In the genomic region with DNA sequence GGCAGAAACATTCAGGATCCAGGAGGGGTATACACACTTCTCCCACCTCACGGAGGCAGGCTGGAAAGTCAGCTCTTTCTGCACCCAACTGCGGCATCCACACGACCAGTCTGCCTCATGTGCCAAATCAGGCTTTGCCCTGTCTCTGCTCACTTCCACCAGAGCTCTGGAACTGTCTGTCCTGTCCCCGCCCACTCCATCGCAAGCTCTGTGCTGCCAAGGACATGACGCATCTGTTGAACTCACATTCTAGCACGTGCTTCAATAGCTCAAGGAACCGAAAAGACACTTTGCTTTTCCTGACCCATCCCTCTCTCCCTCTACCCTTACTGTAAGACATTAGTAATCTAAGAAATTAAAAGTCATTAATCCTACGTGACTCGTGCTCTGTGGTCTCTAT, we compare ENCODE assay signal across 16 mouse cellular contexts. TPM values are rescaled to one million over a fixed set of nuclear protein-coding genes. Genes with fewer than 3 reads are reported as not detected.
DNase-seq lines count a peak whose midpoint lies in the region; ATAC-seq and TF ChIP-seq lines count a peak whose summit lies in the region.
"Had no signal": no experiment of that assay in that cellular context is flagged by ENCODE, and none has a peak within 500 bp of the region (broad histone marks: within the 10 kb centered on the region; RNA-seq: fewer than 3 reads in every experiment).

No protein-coding gene starts in this region.

- H3K4me1 ChIP-seq in heart, embryonic 10.5 days: peaks cover 11% of the 10 kb centered on the region; the same call in 1 of the 2 replicates
- peaks cover 63% of the 10 kb centered on the region for H3K4me1 ChIP-seq in E14TG2a.4 (replicated peaks; ENCODE audit: low read depth, low read length)
- H3K4me1 ChIP-seq in lung, postnatal 0 days (ENCODE audit: insufficient read depth, low read depth, low read length): no peaks in the 10 kb centered on the region
- H3K4me1 ChIP-seq in intestine, postnatal 0 days (replicated peaks; ENCODE audit: control insufficient read depth, insufficient read depth, low read length): no peaks in the 10 kb centered on the region
- no peaks in the 10 kb centered on the region for H3K4me1 ChIP-seq in kidney, adult 2 months (ENCODE audit: control insufficient read depth, insufficient read depth, low read length)
- peaks cover 22% of the 10 kb centered on the region for H3K4me1 ChIP-seq in hindbrain, embryonic 13.5 days (replicated peaks)

- peak; percentile 16 to 25 for DNase-seq in heart, postnatal 10 days
- DNase-seq in heart, embryonic 10.5 days (ENCODE audit: low spot score): no peak
- DNase-seq in adrenal gland, postnatal 25 days: peak; percentile 25
- DNase-seq in lung, postnatal 0 days (ENCODE audit: low spot score): peak; percentile 87
- no peak for DNase-seq in kidney, adult 2 months
- DNase-seq: cerebellum, postnatal 14 days; gastrocnemius, postnatal 25 days; thymus, adult 2 months had no signal

- H3K27ac ChIP-seq in heart, embryonic 10.5 days: no peak overlapping the region
- H3K27ac ChIP-seq in lung, postnatal 0 days (ENCODE audit: low read length): no peak overlapping the region
- H3K27ac ChIP-seq in intestine, postnatal 0 days (ENCODE audit: low read depth, low read length): no peak overlapping the region
- no peak overlapping the region for H3K27ac ChIP-seq in kidney, adult 2 months (ENCODE audit: insufficient read depth, low read depth, low read length)
- no peak overlapping the region for H3K27ac ChIP-seq in hindbrain, embryonic 13.5 days
- H3K27ac ChIP-seq: forebrain, embryonic 13.5 days; heart, embryonic 15.5 days; kidney, postnatal 0 days had no signal

- ATAC-seq in lung, postnatal 0 days: peak; percentile 86
- no peak for ATAC-seq in intestine, postnatal 0 days
- no peak for ATAC-seq in hindbrain, embryonic 13.5 days (ENCODE audit: low FRiP score)
- ATAC-seq: forebrain, embryonic 13.5 days had no signal

- TF ChIP-seq EP300 in lung, postnatal 0 days (IDR thresholded peaks at IDR 0.05): peak; percentile 71

- H3K36me3 ChIP-seq in heart, embryonic 10.5 days: no peaks in the 10 kb centered on the region
- H3K36me3 ChIP-seq in E14TG2a.4 (ENCODE audit: insufficient read depth, low read length): peaks cover 63% of the 10 kb centered on the region
- H3K36me3 ChIP-seq in lung, postnatal 0 days (ENCODE audit: insufficient read depth, low read length): no peaks in the 10 kb centered on the region
- no peaks in the 10 kb centered on the region for H3K36me3 ChIP-seq in intestine, postnatal 0 days (ENCODE audit: control insufficient read depth, insufficient read depth)
- no peaks in the 10 kb centered on the region for H3K36me3 ChIP-seq in kidney, adult 2 months (ENCODE audit: control insufficient read depth, insufficient read depth, low read length)
- peaks cover 78% of the 10 kb centered on the region for H3K36me3 ChIP-seq in hindbrain, embryonic 13.5 days
- H3K36me3 ChIP-seq: heart, embryonic 15.5 days had no signal

- no peak overlapping the region for H3K4me2 ChIP-seq in lung, postnatal 0 days (replicated peaks; ENCODE audit: low read depth, low read length)
- no peak overlapping the region for H3K4me2 ChIP-seq in intestine, postnatal 0 days (replicated peaks; ENCODE audit: low read depth)
- H3K4me2 ChIP-seq in hindbrain, embryonic 13.5 days: no peak overlapping the region
- H3K4me2 ChIP-seq: forebrain, embryonic 13.5 days; heart, embryonic 15.5 days had no signal

- no peak for TF ChIP-seq POLR2A in kidney, adult 2 months (IDR thresholded peaks at IDR 0.05; ENCODE audit: low read depth, low read length)

- 64% methylated on average over 10 of the region's 10 CpGs for WGBS in heart, embryonic 10.5 days
- 41% methylated on average over 10 of the region's 10 CpGs for WGBS in lung, postnatal 0 days
- WGBS in intestine, postnatal 0 days: 55% methylated on average over 10 of the region's 10 CpGs
- 69% methylated on average over 10 of the region's 10 CpGs for WGBS in kidney, adult 2 months
- 80% methylated on average over 10 of the region's 10 CpGs for WGBS in hindbrain, embryonic 13.5 days

- no peaks in the 10 kb centered on the region for H3K27me3 ChIP-seq in heart, embryonic 10.5 days (ENCODE audit: insufficient read depth, poor library complexity, severe bottlenecking)
- peaks cover 3% of the 10 kb centered on the region; the same call in 1 of the 2 replicates for H3K27me3 ChIP-seq in E14TG2a.4 (ENCODE audit: insufficient read depth, low read length)
- no peaks in the 10 kb centered on the region for H3K27me3 ChIP-seq in lung, postnatal 0 days (replicated peaks; ENCODE audit: insufficient read depth, low read length)
- H3K27me3 ChIP-seq in intestine, postnatal 0 days (replicated peaks; ENCODE audit: control insufficient read depth, insufficient read depth, low read length): no peaks in the 10 kb centered on the region
- no peaks in the 10 kb centered on the region for H3K27me3 ChIP-seq in kidney, adult 2 months (replicated peaks; ENCODE audit: control insufficient read depth, insufficient read depth, low read length)
- H3K27me3 ChIP-seq in hindbrain, embryonic 13.5 days: no peaks in the 10 kb centered on the region
- H3K27me3 ChIP-seq: forebrain, embryonic 13.5 days had no signal

- no peak overlapping the region for H3K9ac ChIP-seq in lung, postnatal 0 days (replicated peaks; ENCODE audit: low read depth)
- no peak overlapping the region for H3K9ac ChIP-seq in intestine, postnatal 0 days (ENCODE audit: low read depth, low read length)
- H3K9ac ChIP-seq in hindbrain, embryonic 13.5 days: no peak overlapping the region
- H3K9ac ChIP-seq: forebrain, embryonic 13.5 days; heart, embryonic 15.5 days had no signal

- no peaks in the 10 kb centered on the region for H3K9me3 ChIP-seq in heart, embryonic 10.5 days
- peaks cover 3% of the 10 kb centered on the region; the same call in 1 of the 2 replicates for H3K9me3 ChIP-seq in E14TG2a.4 (ENCODE audit: low read length)
- H3K9me3 ChIP-seq in lung, postnatal 0 days (ENCODE audit: low read length): no peaks in the 10 kb centered on the region
- no peaks in the 10 kb centered on the region for H3K9me3 ChIP-seq in intestine, postnatal 0 days (ENCODE audit: control insufficient read depth)
- no peaks in the 10 kb centered on the region for H3K9me3 ChIP-seq in hindbrain, embryonic 13.5 days
- H3K9me3 ChIP-seq: forebrain, embryonic 13.5 days; heart, embryonic 15.5 days had no signal

- intact Hi-C loops in heart, postnatal 10 days (cut with DNase I): no loop called here

- no peak for TF ChIP-seq CTCF in E14TG2a.4 (conservative IDR thresholded peaks at IDR 0.05; ENCODE audit: low read length)
- no peak for TF ChIP-seq CTCF in lung, postnatal 0 days (IDR thresholded peaks at IDR 0.05)
- no peak for TF ChIP-seq CTCF in intestine, postnatal 0 days (IDR thresholded peaks at IDR 0.05; ENCODE audit: low read depth)
- TF ChIP-seq CTCF in kidney, adult 2 months (conservative IDR thresholded peaks at IDR 0.05; ENCODE audit: insufficient read depth, insufficient read length, low read depth, low read length): no peak

- no peak overlapping the region for H3K4me3 ChIP-seq in heart, embryonic 10.5 days
- 0 out of 2 replicates have a peak overlapping the region, but pooled peaks have one; percentile 17 for H3K4me3 ChIP-seq in E14TG2a.4 (replicated peaks; ENCODE audit: low read length)
- H3K4me3 ChIP-seq in lung, postnatal 0 days (ENCODE audit: low read depth, low read length): no peak overlapping the region
- no peak overlapping the region for H3K4me3 ChIP-seq in intestine, postnatal 0 days (ENCODE audit: low read depth, low read length)
- no peak overlapping the region for H3K4me3 ChIP-seq in kidney, adult 2 months (ENCODE audit: insufficient read depth, low read depth, low read length)
- H3K4me3 ChIP-seq in hindbrain, embryonic 13.5 days: no peak overlapping the region
- H3K4me3 ChIP-seq: forebrain, embryonic 13.5 days; heart, embryonic 15.5 days had no signal

RNA-seq across cellular contexts. Expression of gene Nt5c2, which starts 10.0 kb away (rescaled TPM):
- total RNA-seq in heart, postnatal 10 days (2021): 100 to 1,000 TPM; 107 to 127 TPM
- polyA plus RNA-seq in heart, embryonic 10.5 days (2016; fragmentation: Nextera tagmentation; extraction: Ambion mirVana): 71.8 and 86.3 TPM in 2 replicates
- total RNA-seq in adrenal gland, postnatal 25 days (2021): 59.5 and 64.5 TPM in 2 replicates
- 45.3 and 45.5 TPM in 2 replicates for polyA plus RNA-seq in lung, postnatal 0 days (2015; fragmentation: Nextera tagmentation; extraction: Ambion mirVana)
- polyA plus RNA-seq in intestine, postnatal 0 days (2015; fragmentation: Nextera tagmentation; extraction: Ambion mirVana): 22.0 and 23.0 TPM in 2 replicates
- 32.2 and 36.3 TPM in 2 replicates for polyA plus RNA-seq in kidney, adult 2 months (2012; rRNA removed)
- 93.2 and 98.1 TPM in 2 replicates for polyA plus RNA-seq in hindbrain, embryonic 13.5 days (2015; fragmentation: Nextera tagmentation; extraction: Ambion mirVana)

RNA-seq across cellular contexts. Expression of gene Ina, which starts 10.5 kb away (rescaled TPM):
- total RNA-seq in heart, postnatal 10 days (2021): not detected
- polyA plus RNA-seq in heart, embryonic 10.5 days (2016; fragmentation: Nextera tagmentation; extraction: Ambion mirVana): 0.15 and 0.60 TPM in 2 replicates
- total RNA-seq in adrenal gland, postnatal 25 days (2021): 5.1 and 5.4 TPM in 2 replicates
- polyA plus RNA-seq in lung, postnatal 0 days (2015; fragmentation: Nextera tagmentation; extraction: Ambion mirVana): 0.04 and 0.08 TPM in 2 replicates
- polyA plus RNA-seq in intestine, postnatal 0 days (2015; fragmentation: Nextera tagmentation; extraction: Ambion mirVana): 4.1 and 4.7 TPM in 2 replicates
- 0.11 and 0.31 TPM in 2 replicates for polyA plus RNA-seq in kidney, adult 2 months (2012; rRNA removed)
- 684 and 706 TPM in 2 replicates for polyA plus RNA-seq in hindbrain, embryonic 13.5 days (2015; fragmentation: Nextera tagmentation; extraction: Ambion mirVana)
- total RNA-seq: gastrocnemius, postnatal 25 days; liver, adult 2 months; megakaryocyte, adult 5-6 weeks had no signal
- polyA plus RNA-seq: liver, adult 2 months had no signal

RNA-seq across cellular contexts. Expression of gene Pcgf6, which starts 25.8 kb away (rescaled TPM):
- total RNA-seq in heart, postnatal 10 days (2021): 1 to 10 TPM; 3.3 to 3.6 TPM
- polyA plus RNA-seq in heart, embryonic 10.5 days (2016; fragmentation: Nextera tagmentation; extraction: Ambion mirVana): 14.4 and 21.5 TPM in 2 replicates
- total RNA-seq in adrenal gland, postnatal 25 days (2021): 12.2 and 14.9 TPM in 2 replicates
- 6.8 and 7.5 TPM in 2 replicates for polyA plus RNA-seq in lung, postnatal 0 days (2015; fragmentation: Nextera tagmentation; extraction: Ambion mirVana)
- polyA plus RNA-seq in intestine, postnatal 0 days (2015; fragmentation: Nextera tagmentation; extraction: Ambion mirVana): 9.4 and 14.4 TPM in 2 replicates
- polyA plus RNA-seq in kidney, adult 2 months (2012; rRNA removed): 6.0 and 7.7 TPM in 2 replicates
- 31.1 and 31.2 TPM in 2 replicates for polyA plus RNA-seq in hindbrain, embryonic 13.5 days (2015; fragmentation: Nextera tagmentation; extraction: Ambion mirVana)

RNA-seq across cellular contexts. Expression of gene Taf5, which starts 42.6 kb away (rescaled TPM):
- total RNA-seq in heart, postnatal 10 days (2021): 1 to 10 TPM; 3.1 to 4.3 TPM
- 3.9 and 7.3 TPM in 2 replicates for polyA plus RNA-seq in heart, embryonic 10.5 days (2016; fragmentation: Nextera tagmentation; extraction: Ambion mirVana)
- total RNA-seq in adrenal gland, postnatal 25 days (2021): 4.4 and 5.3 TPM in 2 replicates
- 2.1 and 2.3 TPM in 2 replicates for polyA plus RNA-seq in lung, postnatal 0 days (2015; fragmentation: Nextera tagmentation; extraction: Ambion mirVana)
- 3.9 TPM in 2 replicates for polyA plus RNA-seq in intestine, postnatal 0 days (2015; fragmentation: Nextera tagmentation; extraction: Ambion mirVana)
- 1.6 and 1.8 TPM in 2 replicates for polyA plus RNA-seq in kidney, adult 2 months (2012; rRNA removed)
- 6.0 and 6.9 TPM in 2 replicates for polyA plus RNA-seq in hindbrain, embryonic 13.5 days (2015; fragmentation: Nextera tagmentation; extraction: Ambion mirVana)

Comparison
In these comparisons a context has a peak if more than half of its experiments do, and no peak if none do; other contexts are left out.
1. DNase-seq: peak in heart, postnatal 10 days (2 of 2), adrenal gland, postnatal 25 days (single experiment) and lung, postnatal 0 days (single experiment); none in heart, embryonic 10.5 days (single experiment) and kidney, adult 2 months (single experiment).
2. RNA of gene Ina, which starts 10.5 kb away (polyA plus RNA-seq): 684 to 706 TPM in hindbrain, embryonic 13.5 days; 4.1 to 4.7 TPM in intestine, postnatal 0 days, 0.15 to 0.60 TPM in heart, embryonic 10.5 days, 0.11 to 0.31 TPM in kidney, adult 2 months and 0.04 to 0.08 TPM in lung, postnatal 0 days; every median in the first group is over 100 times any median in the second.